Mouse (Mus musculus): Measurements from ENCODE around the gene Ift122.
A peak's percentile ranks its signal among the peaks of the same experiment; 100 is the strongest.

The Ift122 gene

GRCm38 (mm10) chr6:115956418-115956921, 103.2 kb downstream of the Ift122 start:
- ATAC-seq (ENCODE audit: insufficient number of reproducible peaks, low FRiP score, low TSS enrichment) = no peak

GRCm38 (mm10) chr6:115956922-115957601, 103.8 kb downstream of the Ift122 start:
- ATAC-seq (ENCODE audit: insufficient number of reproducible peaks, low FRiP score, low TSS enrichment) = peak; percentile 72

- ATAC-seq (ENCODE audit: insufficient number of reproducible peaks, low FRiP score, low TSS enrichment) = no peak
Measured at GRCm38 (mm10) chr6:115957681-115958080, 104.4 kb downstream of the Ift122 start.

- no peak for ATAC-seq (ENCODE audit: insufficient number of reproducible peaks, low FRiP score, low TSS enrichment)
Measured at GRCm38 (mm10) chr6:115958445-115958844, 105.2 kb downstream of the Ift122 start.

- ATAC-seq (ENCODE audit: insufficient number of reproducible peaks, low FRiP score, low TSS enrichment) = no peak
Measured at GRCm38 (mm10) chr6:115959151-115959691, 106.0 kb downstream of the Ift122 start.

- ATAC-seq (ENCODE audit: insufficient number of reproducible peaks, low FRiP score, low TSS enrichment) = no peak
Measured at GRCm38 (mm10) chr6:115960322-115960721, 107.1 kb downstream of the Ift122 start.

- ATAC-seq (ENCODE audit: insufficient number of reproducible peaks, low FRiP score, low TSS enrichment) = no peak
Measured at GRCm38 (mm10) chr6:115961743-115962142, 108.5 kb downstream of the Ift122 start.

GRCm38 (mm10) chr6:115962439-115963085, 109.3 kb downstream of the Ift122 start:
- ATAC-seq (ENCODE audit: insufficient number of reproducible peaks, low FRiP score, low TSS enrichment) = no peak

GRCm38 (mm10) chr6:115963656-115964055, 110.4 kb downstream of the Ift122 start:
- ATAC-seq (ENCODE audit: insufficient number of reproducible peaks, low FRiP score, low TSS enrichment) = no peak

GRCm38 (mm10) chr6:115966227-115966966, 113.1 kb downstream of the Ift122 start:
- ATAC-seq (ENCODE audit: insufficient number of reproducible peaks, low FRiP score, low TSS enrichment) = no peak

- ATAC-seq (ENCODE audit: insufficient number of reproducible peaks, low FRiP score, low TSS enrichment) = peak; percentile 4; the same call in 1 of the 2 replicates
Measured at GRCm38 (mm10) chr6:115967291-115967880, 114.1 kb downstream of the Ift122 start.

- ATAC-seq (ENCODE audit: insufficient number of reproducible peaks, low FRiP score, low TSS enrichment) = peak; percentile 57
Measured at GRCm38 (mm10) chr6:115968086-115968485, 114.8 kb downstream of the Ift122 start.

GRCm38 (mm10) chr6:115968700-115969099, 115.4 kb downstream of the Ift122 start:
- 0 out of 2 replicates have a peak, but pooled peaks have one; percentile 1 for ATAC-seq (ENCODE audit: insufficient number of reproducible peaks, low FRiP score, low TSS enrichment)

GRCm38 (mm10) chr6:115969103-115969502, 115.8 kb downstream of the Ift122 start:
- ATAC-seq (ENCODE audit: insufficient number of reproducible peaks, low FRiP score, low TSS enrichment) = no peak

GRCm38 (mm10) chr6:115969952-115970351, 116.7 kb downstream of the Ift122 start:
- ATAC-seq (ENCODE audit: insufficient number of reproducible peaks, low FRiP score, low TSS enrichment) = no peak

GRCm38 (mm10) chr6:115971273-115972060, 118.2 kb downstream of the Ift122 start:
- ATAC-seq (ENCODE audit: insufficient number of reproducible peaks, low FRiP score, low TSS enrichment) = no peak

- ATAC-seq (ENCODE audit: insufficient number of reproducible peaks, low FRiP score, low TSS enrichment) = no peak
Measured at GRCm38 (mm10) chr6:115972083-115972764, 119.0 kb downstream of the Ift122 start.

- ATAC-seq (ENCODE audit: insufficient number of reproducible peaks, low FRiP score, low TSS enrichment) = no peak
Measured at GRCm38 (mm10) chr6:115973139-115973875, 120.0 kb downstream of the Ift122 start.
